Mouse (Mus musculus) lung, postnatal 0 days (tissue): Measurements from ENCODE around the gene Fgf9. TPM values are rescaled to one million over a fixed set of nuclear protein-coding genes. Genes with fewer than 3 reads are reported as not detected.

Experiments
- ATAC-seq: fragments of 200-750 bp; cut with Nextera tagmentation; 2 replicates; pipeline ENCODE4 v1.8.0; 2017; ENCODE audit warnings: moderate library complexity
- DNase-seq: peaks from one replicate; pipeline ENCODE4 v3.0.0-alpha.2; 2016; ENCODE audit warnings: low spot score
- H3K27ac ChIP-seq: fragments of 300-500 bp; sonication (generic); 2 replicates; pipeline ENCODE4 v1.5.1; 2014; ENCODE audit warnings: antibody characterized with exemption, mild to moderate bottlenecking, low read length, mixed read lengths
- H3K27me3 ChIP-seq: fragments of 300-500 bp; sonication (generic); replicated peaks from 2 replicates; pipeline ENCODE4 v1.6.1; 2014; ENCODE audit warnings: low read length, mixed read lengths; ENCODE audit not compliant: insufficient read depth
- H3K36me3 ChIP-seq: fragments of 300-500 bp; sonication (generic); 2 replicates; pipeline ENCODE4 v1.6.1; 2014; ENCODE audit warnings: low read length, mixed read lengths; ENCODE audit not compliant: insufficient read depth
- H3K4me1 ChIP-seq: fragments of 300-500 bp; sonication (generic); 2 replicates; pipeline ENCODE4 v1.6.1; 2014; ENCODE audit warnings: antibody characterized with exemption, low read depth, low read length, mixed read lengths; ENCODE audit not compliant: insufficient read depth
- H3K4me2 ChIP-seq: fragments of 300-500 bp; sonication (generic); replicated peaks from 2 replicates; pipeline ENCODE4 v1.6.1; 2014; ENCODE audit warnings: low read depth, mild to moderate bottlenecking, low read length, moderate library complexity, mixed read lengths
- H3K4me3 ChIP-seq: fragments of 300-500 bp; sonication (generic); 2 replicates; pipeline ENCODE4 v1.5.1; 2014; ENCODE audit warnings: low read depth, low read length
- H3K9ac ChIP-seq: fragments of 300-500 bp; sonication (generic); replicated peaks from 2 replicates; pipeline ENCODE4 v1.6.1; 2014; ENCODE audit warnings: low read depth, mild to moderate bottlenecking
- H3K9me3 ChIP-seq: fragments of 300-500 bp; sonication (generic); 2 replicates; pipeline ENCODE4 v1.6.1; 2016; ENCODE audit warnings: low read length, mixed read lengths
- CTCF ChIP-seq: IDR thresholded peaks from 2 replicates; pipeline ENCODE4 v1.5.1; 2016; ENCODE audit warnings: antibody characterized with exemption, mild to moderate bottlenecking
- EP300 ChIP-seq: IDR thresholded peaks from 2 replicates; pipeline ENCODE4 v1.6.1; 2016; ENCODE audit warnings: antibody characterized with exemption, mild to moderate bottlenecking, control low read depth
- WGBS: fragments of 180-500 bp; shearing (Covaris S2); extraction: QIAGEN DNeasy Blood & Tissue Kit; methylation state at CpG from one replicate; pipeline ENCODE4 v1.1.7; 2014; 5-methylcytosine and 5-hydroxymethylcytosine counted together
- polyA plus RNA-seq: library from polyadenylated mRNA; unstranded; fragments of >200 nt; fragmentation: Nextera tagmentation; extraction: Ambion mirVana; gene quantifications from 2 replicates; pipeline ENCODE4 v1.2.1, GENCODE M21; 2015

The Fgf9 gene
- polyA plus RNA-seq, 1 experiment from 2014 or later = 2.7 TPM

DNA sequence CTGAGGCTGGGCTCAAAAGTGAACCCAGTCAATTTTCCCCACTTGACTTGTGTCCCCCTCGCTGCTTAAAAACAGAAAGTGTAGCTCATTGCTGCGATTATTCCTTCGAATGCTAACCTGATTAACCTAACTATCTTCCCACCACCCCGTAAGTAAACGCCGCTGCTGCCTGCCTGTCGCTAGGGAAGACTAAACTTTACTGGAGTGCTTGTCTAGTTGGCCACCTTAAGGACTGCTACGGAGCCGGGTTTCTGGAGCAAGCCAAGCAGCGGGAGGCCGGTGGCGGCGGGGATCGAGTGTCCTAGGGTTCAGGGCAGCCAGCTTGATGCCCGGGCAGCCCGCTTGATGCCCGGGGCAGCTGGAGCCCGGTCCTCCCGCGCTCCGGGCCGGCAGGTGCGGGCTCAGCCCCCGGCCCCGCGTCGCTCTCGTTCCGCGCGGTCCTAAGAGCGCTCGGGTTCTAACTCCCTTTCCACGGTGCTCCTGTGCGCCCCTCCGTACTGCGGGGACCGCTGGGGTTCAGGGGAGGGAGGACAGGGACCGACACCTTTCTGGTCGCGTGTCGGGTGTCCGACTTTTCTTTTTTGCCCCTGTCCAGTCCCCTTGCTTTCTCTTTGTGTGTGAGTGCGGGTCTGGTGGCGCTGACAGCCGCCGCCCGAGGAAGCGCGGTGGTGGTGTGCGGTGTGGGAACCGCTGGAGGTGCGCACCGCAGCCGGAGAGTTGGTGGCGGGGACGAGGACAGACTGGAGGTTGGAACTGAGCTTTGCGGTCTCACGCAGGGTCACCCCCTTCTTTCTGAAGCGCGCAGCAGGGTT lies 4.5 kb downstream of the Fgf9 start:
- Histone ChIP-seq H3K36me3 (no peaks in the 10 kb centered on the region), H3K9ac (no peak overlapping the region), H3K9me3 (no peaks in the 10 kb centered on the region), H3K27ac (no peak overlapping the region), H3K4me1 (peaks cover 13% of the 10 kb centered on the region), H3K27me3 (peaks cover 41% of the 10 kb centered on the region), H3K4me3 (peak overlapping the region; percentile 60), H3K4me2 (peak overlapping the region; percentile 94)
- WGBS = under 1% methylated on average over 43 of the region's 61 CpGs
- ATAC-seq = no peak
- TF ChIP-seq EP300 = no peak
- TF ChIP-seq CTCF = no peak
- no peak for DNase-seq

DNA sequence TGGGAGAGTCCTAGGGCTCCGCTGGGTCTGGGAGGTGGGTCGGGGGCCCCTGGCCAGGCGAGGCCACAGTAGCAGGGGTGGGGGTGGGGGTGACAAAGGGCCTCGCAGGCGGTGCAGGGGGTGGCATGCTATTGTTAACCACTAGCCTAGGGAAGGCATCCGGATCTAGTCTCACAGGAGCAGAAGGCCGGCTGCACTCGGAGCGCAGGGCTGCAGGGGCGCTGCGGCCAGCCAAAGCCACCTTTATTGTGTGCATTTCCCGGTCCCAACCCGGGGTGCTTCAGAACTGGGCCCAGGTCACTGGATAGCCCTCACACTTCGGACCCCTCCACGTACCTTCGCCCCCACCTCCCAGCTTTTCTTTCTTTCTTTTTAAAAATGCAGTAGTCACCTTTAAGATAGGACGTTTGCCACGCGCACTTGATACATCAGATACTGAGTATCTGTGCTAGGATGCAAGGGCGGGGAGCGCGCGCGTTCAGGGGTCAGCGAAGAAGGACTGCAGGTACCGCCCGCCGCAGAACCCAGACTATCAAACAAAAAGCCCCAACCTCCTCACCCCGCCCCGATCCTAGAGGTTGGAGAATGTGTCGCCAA lies 5.2 kb downstream of the Fgf9 start:
- TF ChIP-seq EP300 (no peak), CTCF (peak; percentile 38)
- ATAC-seq = no peak; the same call in 1 of the 2 replicates
- 1% methylated on average over 30 of the region's 31 CpGs for WGBS
- peak overlapping the region; percentile 60 for H3K4me3 ChIP-seq
- no peaks in the 10 kb centered on the region for H3K9me3 ChIP-seq
- H3K4me2 ChIP-seq = peak overlapping the region; percentile 94
- no peaks in the 10 kb centered on the region for H3K36me3 ChIP-seq
- no peak overlapping the region for H3K27ac ChIP-seq
- H3K4me1 ChIP-seq = peaks cover 11% of the 10 kb centered on the region
- no peak overlapping the region for H3K9ac ChIP-seq
- peaks cover 36% of the 10 kb centered on the region for H3K27me3 ChIP-seq
- DNase-seq = no peak

DNA sequence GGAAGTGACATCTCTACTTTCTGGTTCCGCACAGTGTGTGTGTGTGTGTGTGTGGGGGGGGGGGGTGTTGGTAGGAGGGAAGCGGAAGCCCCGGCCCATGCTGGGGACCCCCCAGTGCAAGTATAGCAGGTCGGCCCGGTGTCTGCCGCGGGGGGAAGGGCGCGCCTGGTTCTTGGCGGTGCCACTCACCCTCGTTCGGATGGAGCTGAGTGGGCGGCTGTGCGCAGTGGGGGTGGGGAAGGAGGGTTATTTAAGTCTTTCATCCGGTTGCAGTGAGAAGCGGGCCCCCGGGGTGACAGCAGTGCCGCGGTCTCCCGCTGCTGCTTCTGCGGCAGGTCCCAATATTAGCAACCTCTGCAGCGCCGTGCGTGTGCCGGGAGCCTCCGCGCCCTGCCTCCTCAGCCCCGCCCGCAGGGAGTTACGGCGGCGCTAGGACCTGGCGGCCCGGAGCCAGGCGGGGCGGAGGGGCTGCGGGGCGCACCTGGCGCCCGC lies 5.7 kb downstream of the Fgf9 start:
- under 1% methylated on average over 31 of the region's 40 CpGs for WGBS
- H3K4me1 ChIP-seq = peaks cover 9% of the 10 kb centered on the region; the same call in 1 of the 2 replicates
- DNase-seq (peak; percentile 69), ATAC-seq (peak; percentile 61)
- no peaks in the 10 kb centered on the region for H3K9me3 ChIP-seq
- peak overlapping the region; percentile 32; the same call in 1 of the 2 replicates for H3K9ac ChIP-seq
- TF ChIP-seq EP300 (no peak), CTCF (no peak)
- H3K4me2 ChIP-seq = peak overlapping the region; percentile 94
- H3K36me3 ChIP-seq = no peaks in the 10 kb centered on the region
- peak overlapping the region; percentile 60 for H3K4me3 ChIP-seq
- peaks cover 34% of the 10 kb centered on the region for H3K27me3 ChIP-seq
- no peak overlapping the region for H3K27ac ChIP-seq

DNA sequence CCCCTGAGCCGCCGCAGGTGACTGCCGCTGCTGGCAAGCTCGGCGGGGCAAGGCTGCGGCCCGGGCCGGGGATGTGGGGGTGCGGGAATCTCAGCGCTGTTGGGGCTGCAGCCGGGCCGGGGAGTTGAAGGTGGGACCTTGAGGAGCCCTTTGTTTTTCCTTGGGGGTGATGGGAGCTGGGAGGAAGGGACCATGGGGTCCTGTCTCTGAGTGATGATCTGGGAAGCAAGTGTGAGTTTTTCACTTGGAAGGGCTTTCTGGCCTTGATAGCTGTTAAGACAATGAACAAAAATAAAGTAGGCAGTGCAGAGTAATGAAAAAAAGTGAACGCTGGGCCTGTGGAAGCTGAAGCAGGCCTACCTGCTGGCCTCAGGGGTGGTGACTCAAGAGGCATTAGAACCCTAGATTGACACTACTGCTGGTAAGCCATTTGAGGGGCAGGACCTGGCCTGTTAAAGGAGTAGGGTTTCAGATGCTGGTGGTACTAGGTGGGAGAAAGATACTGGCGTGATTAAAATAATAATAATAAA lies 6.4 kb downstream of the Fgf9 start:
- DNase-seq = no peak
- peak overlapping the region; percentile 60 for H3K4me3 ChIP-seq
- peaks cover 30% of the 10 kb centered on the region for H3K27me3 ChIP-seq
- H3K36me3 ChIP-seq = no peaks in the 10 kb centered on the region
- TF ChIP-seq CTCF (no peak), EP300 (no peak)
- H3K9me3 ChIP-seq = no peaks in the 10 kb centered on the region
- H3K27ac ChIP-seq = no peak overlapping the region; the same call in 1 of the 2 replicates
- peaks cover 9% of the 10 kb centered on the region; the same call in 1 of the 2 replicates for H3K4me1 ChIP-seq
- WGBS = 6% methylated on average over 14 of the region's 14 CpGs
- peak overlapping the region; percentile 94 for H3K4me2 ChIP-seq
- no peak for ATAC-seq
- H3K9ac ChIP-seq = peak overlapping the region; percentile 32

DNA sequence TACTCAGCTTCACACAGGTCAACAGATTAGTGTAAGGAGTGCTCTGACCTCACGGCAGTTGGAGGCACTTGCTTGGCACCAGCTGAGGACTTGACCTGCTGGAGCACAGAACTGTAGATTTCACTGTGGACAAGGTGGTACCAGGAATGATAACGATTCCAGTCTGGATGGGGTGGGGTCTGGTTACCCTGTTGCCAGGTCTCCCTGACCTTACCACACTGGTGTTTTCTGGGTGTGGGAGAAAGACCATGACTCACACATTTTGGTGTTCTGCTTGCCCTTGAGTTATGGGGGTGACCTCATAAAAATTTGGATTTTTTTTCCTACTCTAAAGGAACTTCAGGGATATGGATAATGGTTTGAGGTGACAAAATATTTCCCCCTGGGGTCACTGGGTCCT lies 9.1 kb downstream of the Fgf9 start:
- no peak overlapping the region for H3K4me3 ChIP-seq
- H3K4me2 ChIP-seq = no peak overlapping the region
- H3K27ac ChIP-seq = no peak overlapping the region
- no peaks in the 10 kb centered on the region for H3K9me3 ChIP-seq
- 0 out of 2 replicates have a peak, but pooled peaks cover 7% of the 10 kb centered on the region for H3K4me1 ChIP-seq
- no peak overlapping the region for H3K9ac ChIP-seq
- no peak for TF ChIP-seq CTCF
- no peak for TF ChIP-seq EP300
- DNase-seq (no peak), ATAC-seq (no peak)
- WGBS = 64% methylated on average over 2 of the region's 2 CpGs
- H3K36me3 ChIP-seq = no peaks in the 10 kb centered on the region
- peaks cover 30% of the 10 kb centered on the region for H3K27me3 ChIP-seq

DNA sequence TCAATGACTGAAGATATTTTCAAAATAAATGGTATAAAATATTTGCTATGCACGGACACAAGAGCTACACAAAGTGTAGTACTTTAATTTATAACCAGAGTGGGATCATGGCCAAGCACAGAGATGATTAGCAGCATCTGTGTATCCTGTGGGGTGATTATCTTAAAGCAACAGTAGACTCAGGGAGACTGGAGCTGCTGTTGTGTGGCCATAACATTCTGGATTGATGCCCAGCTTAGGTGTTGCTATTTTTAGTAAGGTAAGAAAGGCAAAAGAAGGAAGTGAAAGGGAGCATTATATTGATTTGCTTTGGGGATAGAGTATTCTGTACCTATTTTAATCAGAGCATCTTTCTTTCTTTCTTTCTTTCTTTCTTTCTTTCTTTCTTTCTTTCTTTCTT lies 11.6 kb downstream of the Fgf9 start:
- H3K4me2 ChIP-seq = no peak overlapping the region
- TF ChIP-seq CTCF (no peak), EP300 (no peak)
- H3K27ac ChIP-seq = no peak overlapping the region
- no peaks in the 10 kb centered on the region for H3K4me1 ChIP-seq
- H3K9me3 ChIP-seq = no peaks in the 10 kb centered on the region
- H3K36me3 ChIP-seq = no peaks in the 10 kb centered on the region
- WGBS = 15% methylated on average over 1 of the region's 1 CpGs
- ATAC-seq (no peak), DNase-seq (no peak)
- no peak overlapping the region for H3K9ac ChIP-seq
- peaks cover 10% of the 10 kb centered on the region for H3K27me3 ChIP-seq
- H3K4me3 ChIP-seq = no peak overlapping the region
